Mouse (Mus musculus): ENCODE measurements around the gene Med13l. TPM values are rescaled to one million over a fixed set of nuclear protein-coding genes. Genes with fewer than 3 reads are reported as not detected.

Med13l gene
- total and polyA plus RNA-seq, 2 experiments, result 4.2 to 5.0 TPM

GRCm38 (mm10) chr5:118563590-118563989 lies 3.1 kb downstream of the Med13l start:
- H3K27me3 ChIP-seq (ENCODE audit: control insufficient read depth, insufficient read depth, low read length), result no peaks in the 10 kb centered on the region
- no peak for DNase-seq (ENCODE audit: extremely low read depth, low read depth, low spot score)
- no peak overlapping the region for H3K27ac ChIP-seq (replicated peaks; ENCODE audit: insufficient read depth, low read depth, low read length)
- peaks cover 33% of the 10 kb centered on the region for H3K79me2 ChIP-seq (ENCODE audit: control insufficient read depth, insufficient read depth, low read length)
- H3K36me3 ChIP-seq (ENCODE audit: control insufficient read depth, insufficient read depth, low read length), result no peaks in the 10 kb centered on the region
- no peaks in the 10 kb centered on the region; the same call in 1 of the 2 replicates for H3K4me1 ChIP-seq (ENCODE audit: control insufficient read depth, insufficient read depth, low read length)
- no peak overlapping the region for H3K9ac ChIP-seq (ENCODE audit: low read depth, low read length)
- 66% methylated on average over 6 of the region's 6 CpGs for WGBS
- no peak for TF ChIP-seq POLR2A (IDR thresholded peaks at IDR 0.05; ENCODE audit: extremely low read depth, insufficient read depth, low read length)
- TF ChIP-seq CTCF (IDR thresholded peaks at IDR 0.05; ENCODE audit: low read depth, low read length), result no peak
- no peak overlapping the region for H3K4me3 ChIP-seq (ENCODE audit: insufficient read depth, low read depth, low read length)

GRCm38 (mm10) chr5:118567395-118567794 lies 6.9 kb downstream of the Med13l start:
- 86% methylated on average over 7 of the region's 7 CpGs for WGBS
- H3K36me3 ChIP-seq (ENCODE audit: control insufficient read depth, insufficient read depth, low read length), result no peaks in the 10 kb centered on the region
- no peak overlapping the region for H3K9ac ChIP-seq (ENCODE audit: low read depth, low read length)
- TF ChIP-seq POLR2A (IDR thresholded peaks at IDR 0.05; ENCODE audit: extremely low read depth, insufficient read depth, low read length), result no peak
- no peaks in the 10 kb centered on the region for H3K27me3 ChIP-seq (ENCODE audit: control insufficient read depth, insufficient read depth, low read length)
- H3K4me1 ChIP-seq (ENCODE audit: control insufficient read depth, insufficient read depth, low read length), result peaks cover 11% of the 10 kb centered on the region
- no peak for DNase-seq (ENCODE audit: extremely low read depth, low read depth, low spot score)
- H3K27ac ChIP-seq (replicated peaks; ENCODE audit: insufficient read depth, low read depth, low read length), result no peak overlapping the region
- H3K79me2 ChIP-seq (ENCODE audit: control insufficient read depth, insufficient read depth, low read length), result peaks cover 54% of the 10 kb centered on the region
- H3K4me3 ChIP-seq (ENCODE audit: insufficient read depth, low read depth, low read length), result no peak overlapping the region

- Histone ChIP-seq H3K79me2 (ENCODE audit: control insufficient read depth, insufficient read depth, low read length) (peaks cover 54% of the 10 kb centered on the region), H3K27me3 (ENCODE audit: control insufficient read depth, insufficient read depth, low read length) (no peaks in the 10 kb centered on the region), H3K9ac (ENCODE audit: low read depth, low read length) (no peak overlapping the region), H3K27ac (replicated peaks; ENCODE audit: insufficient read depth, low read depth, low read length) (no peak overlapping the region), H3K4me1 (ENCODE audit: control insufficient read depth, insufficient read depth, low read length) (peaks cover 11% of the 10 kb centered on the region), H3K4me3 (ENCODE audit: insufficient read depth, low read depth, low read length) (no peak overlapping the region), H3K36me3 (ENCODE audit: control insufficient read depth, insufficient read depth, low read length) (no peaks in the 10 kb centered on the region)
- TF ChIP-seq POLR2A (IDR thresholded peaks at IDR 0.05; ENCODE audit: extremely low read depth, insufficient read depth, low read length) (no peak), CTCF (IDR thresholded peaks at IDR 0.05; ENCODE audit: low read depth, low read length) (no peak)
- WGBS, result 83% methylated on average over 3 of the region's 3 CpGs
- DNase-seq (ENCODE audit: extremely low read depth, low read depth, low spot score), result no peak
These were observed 8.5 kb downstream of the Med13l start for GRCm38 (mm10) chr5:118569017-118569416.

GRCm38 (mm10) chr5:118569606-118570580 lies 9.4 kb downstream of the Med13l start:
- no peak overlapping the region for H3K27ac ChIP-seq (replicated peaks; ENCODE audit: insufficient read depth, low read depth, low read length)
- no peaks in the 10 kb centered on the region for H3K27me3 ChIP-seq (ENCODE audit: control insufficient read depth, insufficient read depth, low read length)
- TF ChIP-seq POLR2A (IDR thresholded peaks at IDR 0.05; ENCODE audit: extremely low read depth, insufficient read depth, low read length) (no peak), CTCF (IDR thresholded peaks at IDR 0.05; ENCODE audit: low read depth, low read length) (no peak)
- H3K4me3 ChIP-seq (ENCODE audit: insufficient read depth, low read depth, low read length), result no peak overlapping the region
- 79% methylated on average over 20 of the region's 20 CpGs for WGBS
- no peak for DNase-seq (ENCODE audit: extremely low read depth, low read depth, low spot score)
- H3K79me2 ChIP-seq (ENCODE audit: control insufficient read depth, insufficient read depth, low read length), result peaks cover 59% of the 10 kb centered on the region
- no peaks in the 10 kb centered on the region for H3K36me3 ChIP-seq (ENCODE audit: control insufficient read depth, insufficient read depth, low read length)
- H3K4me1 ChIP-seq (ENCODE audit: control insufficient read depth, insufficient read depth, low read length), result peaks cover 11% of the 10 kb centered on the region
- no peak overlapping the region for H3K9ac ChIP-seq (ENCODE audit: low read depth, low read length)

- H3K4me3 ChIP-seq (ENCODE audit: insufficient read depth, low read depth, low read length), result no peak overlapping the region
- H3K27me3 ChIP-seq (ENCODE audit: control insufficient read depth, insufficient read depth, low read length), result no peaks in the 10 kb centered on the region
- 16% methylated on average over 4 of the region's 4 CpGs for WGBS
- no peak for TF ChIP-seq POLR2A (IDR thresholded peaks at IDR 0.05; ENCODE audit: extremely low read depth, insufficient read depth, low read length)
- TF ChIP-seq CTCF (IDR thresholded peaks at IDR 0.05; ENCODE audit: low read depth, low read length), result peak; percentile 50
- peaks cover 63% of the 10 kb centered on the region for H3K79me2 ChIP-seq (ENCODE audit: control insufficient read depth, insufficient read depth, low read length)
- H3K4me1 ChIP-seq (ENCODE audit: control insufficient read depth, insufficient read depth, low read length), result peaks cover 11% of the 10 kb centered on the region
- no peak overlapping the region for H3K9ac ChIP-seq (ENCODE audit: low read depth, low read length)
- DNase-seq (ENCODE audit: extremely low read depth, low read depth, low spot score), result peak; percentile 87
- 0 out of 2 replicates have a peak overlapping the region, but pooled peaks have one; percentile 6 for H3K27ac ChIP-seq (replicated peaks; ENCODE audit: insufficient read depth, low read depth, low read length)
- H3K36me3 ChIP-seq (ENCODE audit: control insufficient read depth, insufficient read depth, low read length), result no peaks in the 10 kb centered on the region
These were observed 11.0 kb downstream of the Med13l start for GRCm38 (mm10) chr5:118571504-118571903.

- no peak for DNase-seq (ENCODE audit: extremely low read depth, low read depth, low spot score)
- Histone ChIP-seq H3K27ac (replicated peaks; ENCODE audit: insufficient read depth, low read depth, low read length) (no peak overlapping the region), H3K9ac (ENCODE audit: low read depth, low read length) (no peak overlapping the region), H3K79me2 (ENCODE audit: control insufficient read depth, insufficient read depth, low read length) (peaks cover 64% of the 10 kb centered on the region), H3K4me1 (ENCODE audit: control insufficient read depth, insufficient read depth, low read length) (peaks cover 13% of the 10 kb centered on the region), H3K27me3 (ENCODE audit: control insufficient read depth, insufficient read depth, low read length) (no peaks in the 10 kb centered on the region), H3K36me3 (ENCODE audit: control insufficient read depth, insufficient read depth, low read length) (no peaks in the 10 kb centered on the region), H3K4me3 (ENCODE audit: insufficient read depth, low read depth, low read length) (no peak overlapping the region)
- 83% methylated on average over 3 of the region's 3 CpGs for WGBS
- TF ChIP-seq POLR2A (IDR thresholded peaks at IDR 0.05; ENCODE audit: extremely low read depth, insufficient read depth, low read length) (no peak), CTCF (IDR thresholded peaks at IDR 0.05; ENCODE audit: low read depth, low read length) (no peak)
These were observed 13.8 kb downstream of the Med13l start for GRCm38 (mm10) chr5:118574236-118574635.

Data from liver, adult 2 months (tissue).